Mouse (Mus musculus) neural tube, embryonic 11.5 days (tissue): Measurements from ENCODE around the gene Taar9. TPM values are rescaled to one million over a fixed set of nuclear protein-coding genes. Genes with fewer than 3 reads are reported as not detected.
"Not testable (repeated sequence)": the region's sequence is repeated elsewhere in the genome, so short reads cannot be mapped to it uniquely, and the experiment has no call there.

Experiments
- ATAC-seq: fragments of 200-750 bp; cut with Nextera tagmentation; 2 replicates; pipeline ENCODE4 v1.8.0; 2017; ENCODE audit warnings: moderate number of reproducible peaks, mild to moderate bottlenecking, moderate TSS enrichment, moderate library complexity; ENCODE audit not compliant: insufficient read depth, low FRiP score, low TSS enrichment
- DNase-seq: peaks from one replicate; pipeline ENCODE4 v3.0.0-alpha.2; 2015; ENCODE audit warnings: low spot score
- H3K27ac ChIP-seq: fragments of 300-500 bp; sonication (generic); 2 replicates; pipeline ENCODE4 v1.5.1; 2014; ENCODE audit warnings: low read depth, mild to moderate bottlenecking, low read length
- H3K27me3 ChIP-seq: fragments of 300-500 bp; sonication (generic); 2 replicates; pipeline ENCODE4 v1.6.1; 2014; ENCODE audit warnings: mild to moderate bottlenecking, low read length, mixed read lengths; ENCODE audit not compliant: control insufficient read depth, insufficient read depth
- H3K36me3 ChIP-seq: fragments of 300-500 bp; sonication (generic); 2 replicates; pipeline ENCODE4 v1.6.1; 2014; ENCODE audit warnings: mild to moderate bottlenecking, low read length, moderate library complexity, mixed read lengths; ENCODE audit not compliant: control insufficient read depth, insufficient read depth
- H3K4me1 ChIP-seq: fragments of 300-500 bp; sonication (generic); 2 replicates; pipeline ENCODE4 v1.6.1; 2014; ENCODE audit warnings: low read length, mixed read lengths; ENCODE audit not compliant: control insufficient read depth, insufficient read depth
- H3K4me2 ChIP-seq: fragments of 300-500 bp; sonication (generic); 2 replicates; pipeline ENCODE4 v1.6.1; 2014; ENCODE audit warnings: low read depth, mild to moderate bottlenecking, moderate library complexity
- H3K4me3 ChIP-seq: fragments of 300-500 bp; sonication (generic); 2 replicates; pipeline ENCODE4 v1.5.1; 2014; ENCODE audit warnings: low read depth, low read length
- H3K9ac ChIP-seq: fragments of 300-500 bp; sonication (generic); 2 replicates; pipeline ENCODE4 v1.6.1; 2014; ENCODE audit warnings: mild to moderate bottlenecking, low read length
- H3K9me3 ChIP-seq: fragments of 300-500 bp; sonication (generic); 2 replicates; pipeline ENCODE4 v1.6.1; 2016; ENCODE audit warnings: low read length; ENCODE audit not compliant: control insufficient read depth
- WGBS: fragments of 180-500 bp; shearing (Covaris S2); extraction: QIAGEN DNeasy Blood & Tissue Kit; methylation state at CpG from one replicate; pipeline ENCODE4 v1.1.7; 2014; 5-methylcytosine and 5-hydroxymethylcytosine counted together
- polyA plus RNA-seq: library from polyadenylated mRNA; unstranded; fragments of >200 nt; fragmentation: Nextera tagmentation; extraction: Ambion mirVana; gene quantifications from 2 replicates; pipeline ENCODE4 v1.2.1, GENCODE M21; 2014

Taar9 gene
- polyA plus RNA-seq, 1 experiment from 2014 or later: not detected

DNA sequence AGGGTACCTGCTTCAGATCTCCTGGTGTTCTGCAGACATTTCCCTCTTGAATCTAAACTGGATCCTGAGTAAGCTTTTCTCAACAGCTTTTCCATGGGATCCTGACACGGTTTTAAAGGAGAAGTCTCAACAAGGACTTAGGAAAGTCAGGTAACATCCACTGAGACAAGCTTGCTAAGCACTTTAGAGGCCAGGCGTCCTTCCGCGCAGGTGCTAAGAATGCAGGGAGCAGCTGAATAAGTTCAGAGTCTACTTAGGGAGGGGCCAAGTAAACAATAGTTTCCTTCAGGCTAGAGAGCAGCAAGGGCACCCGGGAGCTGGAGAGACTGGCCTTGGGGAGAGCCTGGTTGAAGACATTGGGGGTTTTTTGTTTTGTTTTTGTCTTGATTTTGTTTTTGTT is 22.9 kb upstream of the Taar9 start:
- Histone ChIP-seq H3K36me3 (no peaks in the 10 kb centered on the region), H3K27me3 (no peaks in the 10 kb centered on the region), H3K27ac (no peak overlapping the region), H3K4me3 (no peak overlapping the region), H3K9ac (no peak overlapping the region), H3K4me1 (no peaks in the 10 kb centered on the region), H3K4me2 (no peak overlapping the region), H3K9me3 (no peaks in the 10 kb centered on the region)
- 12% methylated on average over 5 of the region's 5 CpGs for WGBS
- DNase-seq: no peak
- no peak for ATAC-seq

DNA sequence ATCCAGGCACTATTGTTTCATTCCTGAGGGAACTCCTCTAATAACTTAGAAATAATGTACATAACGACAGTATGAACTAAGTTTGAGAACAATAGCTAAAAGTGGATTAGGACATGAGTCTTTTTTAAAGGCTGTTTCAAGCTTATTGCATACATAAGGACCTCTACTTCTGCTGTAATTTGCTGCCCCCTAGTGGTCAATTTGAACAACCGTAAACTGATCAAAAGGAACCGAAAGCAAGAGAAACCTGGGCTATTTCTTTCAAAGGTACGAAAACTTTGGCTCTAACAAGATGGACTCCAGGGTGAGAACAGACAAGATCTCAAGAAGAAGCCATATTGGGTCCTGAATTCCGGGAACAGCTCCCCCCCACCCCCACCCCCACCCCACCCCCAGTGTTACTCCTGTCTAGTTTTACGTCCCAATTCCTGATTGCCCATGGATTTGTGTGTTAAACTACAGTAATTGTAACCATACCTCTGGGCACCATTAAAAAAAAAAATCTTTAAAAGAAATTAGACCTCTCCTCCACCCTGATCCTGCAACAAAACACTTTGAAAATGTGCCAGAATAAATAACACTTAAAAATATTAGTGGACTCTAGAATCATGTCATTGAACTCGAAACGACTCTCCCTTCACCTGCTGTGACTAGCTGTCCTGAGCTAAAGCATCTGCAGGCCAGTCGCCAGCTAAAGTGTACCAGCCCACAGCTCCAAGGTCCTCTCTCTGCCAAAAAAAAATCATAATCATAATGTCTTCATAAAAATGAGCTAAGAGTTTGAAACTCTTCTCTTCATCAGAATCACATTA is 22.3 kb upstream of the Taar9 start:
- no peaks in the 10 kb centered on the region for H3K36me3 ChIP-seq
- H3K27ac ChIP-seq: no peak overlapping the region
- peak; percentile 86 for ATAC-seq
- no peak overlapping the region for H3K4me3 ChIP-seq
- no peaks in the 10 kb centered on the region for H3K27me3 ChIP-seq
- H3K9me3 ChIP-seq: no peaks in the 10 kb centered on the region
- DNase-seq: peak; percentile 38
- WGBS: 23% methylated on average over 9 of the region's 9 CpGs
- peak overlapping the region; percentile 20; the same call in 1 of the 2 replicates for H3K4me2 ChIP-seq
- H3K4me1 ChIP-seq: no peaks in the 10 kb centered on the region
- H3K9ac ChIP-seq: no peak overlapping the region

- WGBS: 61% methylated on average over 6 of the region's 6 CpGs
- H3K27ac ChIP-seq: no peak overlapping the region
- H3K36me3 ChIP-seq: no peaks in the 10 kb centered on the region
- no peak overlapping the region for H3K9ac ChIP-seq
- no peak overlapping the region for H3K4me2 ChIP-seq
- H3K9me3 ChIP-seq: no peaks in the 10 kb centered on the region
- no peaks in the 10 kb centered on the region for H3K4me1 ChIP-seq
- H3K27me3 ChIP-seq: no peaks in the 10 kb centered on the region
- DNase-seq (peak; percentile 53), ATAC-seq (no peak)
- H3K4me3 ChIP-seq: no peak overlapping the region
Observed at GRCm38 (mm10) chr10:24111116-24111778, 1.9 kb upstream of the Taar9 start.

DNA sequence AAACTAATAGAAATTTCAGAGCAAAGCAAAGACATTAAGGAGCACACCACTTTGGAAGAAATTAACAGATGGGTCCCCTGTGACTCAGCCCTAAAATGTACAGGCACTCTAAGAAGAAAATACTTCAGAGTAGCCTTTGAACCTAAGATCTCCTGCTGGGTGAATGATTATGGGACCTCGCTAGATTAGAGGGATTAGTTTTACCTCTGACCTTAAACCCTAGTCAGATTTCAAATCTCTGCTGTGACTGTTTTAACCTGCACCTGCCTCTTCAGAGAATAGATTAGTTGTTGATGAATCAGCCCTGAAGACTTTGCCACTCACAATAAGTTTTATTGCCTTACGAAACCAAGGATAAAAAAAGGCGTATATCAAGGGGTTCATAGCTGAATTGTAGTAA is 1.1 kb downstream of the Taar9 start:
- no peak overlapping the region for H3K4me2 ChIP-seq
- no peak overlapping the region for H3K9ac ChIP-seq
- H3K27me3 ChIP-seq: no peaks in the 10 kb centered on the region
- H3K4me1 ChIP-seq: no peaks in the 10 kb centered on the region
- H3K9me3 ChIP-seq: no peaks in the 10 kb centered on the region
- 46% methylated on average over 3 of the region's 3 CpGs for WGBS
- H3K4me3 ChIP-seq: no peak overlapping the region
- H3K36me3 ChIP-seq: no peaks in the 10 kb centered on the region
- ATAC-seq (no peak), DNase-seq (no peak)
- H3K27ac ChIP-seq: no peak overlapping the region

DNA sequence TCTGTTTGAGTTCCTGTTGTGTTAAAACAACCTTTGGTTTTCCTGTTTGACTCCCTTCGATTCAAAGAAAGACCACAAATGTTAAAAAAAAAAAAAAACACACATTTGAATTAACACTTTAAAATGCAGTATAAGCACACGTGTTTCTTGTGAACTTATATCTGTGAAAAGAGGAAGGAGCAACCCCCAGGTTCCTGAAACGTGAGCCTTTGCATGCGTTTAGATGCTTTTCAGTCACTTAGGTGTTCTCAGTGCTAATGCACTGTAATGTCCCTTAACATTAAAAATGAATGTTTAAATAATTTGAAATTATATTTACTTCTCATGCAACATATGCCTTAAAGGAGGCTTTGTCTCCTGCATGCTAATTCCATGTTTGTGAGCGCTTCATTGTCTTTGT is 1.6 kb downstream of the Taar9 start:
- no peak overlapping the region for H3K9ac ChIP-seq
- ATAC-seq (no peak), DNase-seq (no peak)
- no peak overlapping the region for H3K27ac ChIP-seq
- H3K9me3 ChIP-seq: no peaks in the 10 kb centered on the region
- no peaks in the 10 kb centered on the region for H3K36me3 ChIP-seq
- no peaks in the 10 kb centered on the region for H3K27me3 ChIP-seq
- 62% methylated on average over 5 of the region's 5 CpGs for WGBS
- no peak overlapping the region for H3K4me2 ChIP-seq
- H3K4me3 ChIP-seq: no peak overlapping the region
- H3K4me1 ChIP-seq: no peaks in the 10 kb centered on the region

GRCm38 (mm10) chr10:24103299-24103698 is 6.0 kb downstream of the Taar9 start:
- not testable (repeated sequence) for H3K4me3 ChIP-seq, H3K4me2 ChIP-seq, H3K4me1 ChIP-seq, H3K27ac ChIP-seq, H3K27me3 ChIP-seq, H3K9me3 ChIP-seq, H3K36me3 ChIP-seq, ATAC-seq, DNase-seq, H3K9ac ChIP-seq
- whole genome bisulfite sequencing: 43% methylated on average over 1 of the region's 1 CpGs

DNA sequence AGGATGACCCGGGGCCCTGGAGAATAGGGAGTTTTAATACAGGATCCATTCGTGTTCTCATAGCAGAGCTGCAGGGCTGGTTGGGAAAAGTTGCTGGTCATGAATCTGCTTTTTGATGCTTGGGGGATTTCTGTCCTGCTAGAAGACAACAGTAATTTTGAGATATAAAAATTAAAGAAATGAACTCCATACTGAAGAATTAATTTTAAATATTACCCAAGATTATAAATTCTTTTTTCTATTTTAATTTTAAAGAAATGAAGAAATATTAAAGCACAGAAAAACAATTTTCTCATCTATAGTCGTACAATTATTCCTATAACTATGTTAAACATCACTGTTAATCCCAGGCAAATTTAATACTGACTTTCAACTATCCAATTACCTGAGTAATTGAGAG is 7.5 kb downstream of the Taar9 start, which contains the start of gene Taar8c:
Taar8c (minus strand) TSS at position 101 of the 400 bp plus-strand sequence.
- H3K36me3 ChIP-seq, H3K4me1 ChIP-seq, H3K4me3 ChIP-seq, H3K4me2 ChIP-seq, DNase-seq, H3K27ac ChIP-seq, H3K27me3 ChIP-seq, H3K9me3 ChIP-seq, ATAC-seq, H3K9ac ChIP-seq: not testable (repeated sequence)
- 86% methylated on average over 1 of the region's 3 CpGs for WGBS

DNA sequence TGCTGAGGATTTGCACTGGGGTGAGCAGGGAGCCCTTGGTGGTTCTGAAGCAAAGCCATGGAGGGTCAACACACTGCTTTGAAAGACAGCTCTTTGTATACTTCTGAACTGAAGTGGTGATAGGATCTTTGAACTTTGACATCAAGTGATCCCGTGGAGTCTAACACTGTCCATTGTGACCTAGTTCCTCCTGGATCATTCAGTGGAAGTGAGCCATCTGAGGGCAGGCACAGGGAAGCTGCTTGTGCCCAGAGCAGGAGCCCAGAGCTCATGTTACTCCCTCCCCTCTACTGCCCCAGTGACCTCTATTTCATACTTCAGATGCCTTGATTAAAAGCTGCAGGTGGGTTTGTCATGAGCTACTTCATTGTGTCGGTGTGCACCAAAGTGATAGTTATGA is 12.3 kb downstream of the Taar9 start:
- not testable (repeated sequence) for H3K36me3 ChIP-seq, H3K4me1 ChIP-seq, H3K27me3 ChIP-seq, H3K4me2 ChIP-seq, ATAC-seq, H3K9me3 ChIP-seq, H3K4me3 ChIP-seq, H3K27ac ChIP-seq, H3K9ac ChIP-seq, DNase-seq
- 62% methylated on average over 2 of the region's 2 CpGs for WGBS

DNA sequence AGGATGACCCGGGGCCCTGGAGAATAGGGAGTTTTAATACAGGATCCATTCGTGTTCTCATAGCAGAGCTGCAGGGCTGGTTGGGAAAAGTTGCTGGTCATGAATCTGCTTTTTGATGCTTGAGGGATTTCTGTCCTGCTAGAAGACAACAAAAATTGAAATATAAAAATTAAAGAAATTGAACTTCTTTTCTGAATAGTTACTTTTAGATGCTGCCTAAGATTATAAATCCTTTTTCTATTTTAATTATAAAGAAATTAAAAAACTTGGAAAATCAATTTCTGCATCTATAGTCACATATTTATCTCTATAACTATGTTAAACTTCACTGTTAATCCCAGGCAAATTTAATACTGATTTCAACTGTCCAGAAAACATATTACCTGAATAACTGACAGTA is 17.1 kb downstream of the Taar9 start, which contains the start of gene Taar8b:
Taar8b (minus strand) TSS at position 101 of the 400 bp plus-strand sequence.
- ATAC-seq: no peak
- Histone ChIP-seq H3K4me2 (no peak within 1 kb of the TSS), H3K27me3 (no peaks in the 10 kb centered on the region), H3K36me3 (no peaks in the 10 kb centered on the region), H3K9me3 (no peaks in the 10 kb centered on the region), H3K27ac (no peak within 1 kb of the TSS), H3K4me3 (no peak within 1 kb of the TSS), H3K9ac (no peak within 1 kb of the TSS), H3K4me1 (no peaks in the 10 kb centered on the region)
- 70% methylated on average over 2 of the region's 2 CpGs for WGBS
- DNase-seq: no peak
